Mouse (Mus musculus): ENCODE measurements around the gene Eif2b3.

GRCm38 (mm10) chr4:117058512-117058911, 39.3 kb downstream of the Eif2b3 start:
- no peak for TF ChIP-seq POLR2AphosphoS5 (IDR thresholded peaks at IDR 0.05; ENCODE audit: insufficient replicate concordance, low read depth, low read length)
- no peak for TF ChIP-seq GATA1 (IDR thresholded peaks at IDR 0.05; ENCODE audit: borderline replicate concordance, low read length)
- no peak for TF ChIP-seq CTCF (IDR thresholded peaks at IDR 0.05; ENCODE audit: low read depth, low read length)
- TF ChIP-seq GATA2 (IDR thresholded peaks at IDR 0.05; ENCODE audit: borderline replicate concordance, low read depth, low read length): no peak

Data from G1E (cell line).